Mouse (Mus musculus): ENCODE measurements around the gene Myl7.

DNA sequence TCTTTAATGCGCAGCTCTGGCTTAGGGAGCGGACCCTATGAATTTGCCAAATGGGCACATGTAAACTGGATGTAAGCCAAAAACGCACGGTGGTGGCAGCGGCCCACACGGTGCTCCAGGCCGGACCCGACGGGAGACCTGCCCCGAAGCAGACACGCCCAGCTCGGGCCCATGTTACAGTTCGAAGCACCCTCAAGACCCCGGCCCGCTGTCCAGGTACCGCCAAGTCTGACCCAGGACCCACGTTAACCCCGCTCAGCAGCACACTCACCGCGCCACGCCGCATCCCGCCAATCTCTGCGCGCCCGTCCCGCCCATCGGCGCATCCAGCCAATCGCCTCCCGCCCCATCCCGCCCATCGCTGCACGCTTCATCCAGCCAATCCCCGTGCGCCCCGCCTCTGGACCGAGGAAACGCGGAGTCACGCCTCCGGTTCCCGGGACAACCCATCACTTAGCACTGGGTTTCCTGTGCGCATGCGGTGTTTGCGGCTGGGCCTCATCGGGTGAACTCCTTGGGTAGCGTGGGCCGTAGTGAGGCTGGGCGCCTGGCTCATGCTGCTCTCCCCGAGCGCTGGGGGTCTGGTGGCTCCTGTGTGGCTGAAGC is 20.6 kb downstream of the Myl7 start, which contains the start of gene Pold2:
- TF ChIP-seq CTCF (IDR thresholded peaks at IDR 0.05; ENCODE audit: control insufficient read depth, insufficient read depth, insufficient replicate concordance, low read depth, low read length) (no peak), POLR2A (IDR thresholded peaks at IDR 0.05; ENCODE audit: control insufficient read depth, low read depth, low read length) (peak; percentile 83)

Data from testis, adult 2 months (tissue).